Mouse (Mus musculus): ENCODE results near the gene Stap2. TPM values are rescaled to one million over a fixed set of nuclear protein-coding genes. Genes with fewer than 3 reads are reported as not detected.

The Stap2 gene
- polyA plus RNA-seq, 1 experiment: 4.7 TPM

- DNase-seq (ENCODE audit: extremely low spot score in 1 of 2, low spot score in 1 of 2): no peak
These were observed 20.9 kb upstream of the Stap2 start for GRCm38 (mm10) chr17:56026303-56026702.

- no peak for DNase-seq (ENCODE audit: extremely low spot score in 1 of 2, low spot score in 1 of 2)
These were observed 19.5 kb upstream of the Stap2 start for GRCm38 (mm10) chr17:56024931-56025330.

- no peak for DNase-seq (ENCODE audit: extremely low spot score in 1 of 2, low spot score in 1 of 2)
These were observed 19.1 kb upstream of the Stap2 start for GRCm38 (mm10) chr17:56024476-56024875.

- DNase-seq (ENCODE audit: extremely low spot score in 1 of 2, low spot score in 1 of 2): no peak
These were observed 18.0 kb upstream of the Stap2 start for GRCm38 (mm10) chr17:56023386-56023785.

GRCm38 (mm10) chr17:56022989-56023290 lies 17.6 kb upstream of the Stap2 start:
- no peak for DNase-seq (ENCODE audit: extremely low spot score in 1 of 2, low spot score in 1 of 2)

GRCm38 (mm10) chr17:56022131-56022988 lies 17.0 kb upstream of the Stap2 start:
- DNase-seq (ENCODE audit: extremely low spot score in 1 of 2, low spot score in 1 of 2): no peak

- peak; percentile 70 to 82 for DNase-seq (ENCODE audit: extremely low spot score in 1 of 2, low spot score in 1 of 2)
These were observed 16.0 kb upstream of the Stap2 start for GRCm38 (mm10) chr17:56021161-56021910.

GRCm38 (mm10) chr17:56020400-56021084 lies 15.2 kb upstream of the Stap2 start:
- no peak for DNase-seq (ENCODE audit: extremely low spot score in 1 of 2, low spot score in 1 of 2)

GRCm38 (mm10) chr17:56018347-56019131 lies 13.2 kb upstream of the Stap2 start:
- DNase-seq (ENCODE audit: extremely low spot score in 1 of 2, low spot score in 1 of 2): peak in 1 of 2 experiments; percentile 77

GRCm38 (mm10) chr17:56017848-56018247 lies 12.5 kb upstream of the Stap2 start:
- DNase-seq (ENCODE audit: extremely low spot score in 1 of 2, low spot score in 1 of 2): no peak

- no peak for DNase-seq (ENCODE audit: extremely low spot score in 1 of 2, low spot score in 1 of 2)
These were observed 11.7 kb upstream of the Stap2 start for GRCm38 (mm10) chr17:56016793-56017785.

- DNase-seq (ENCODE audit: extremely low spot score in 1 of 2, low spot score in 1 of 2): no peak
These were observed 11.0 kb upstream of the Stap2 start for GRCm38 (mm10) chr17:56016382-56016781.

- DNase-seq (ENCODE audit: extremely low spot score in 1 of 2, low spot score in 1 of 2): no peak
These were observed 9.9 kb upstream of the Stap2 start for GRCm38 (mm10) chr17:56015293-56015692.

- DNase-seq (ENCODE audit: extremely low spot score in 1 of 2, low spot score in 1 of 2): no peak
These were observed 6.1 kb upstream of the Stap2 start for GRCm38 (mm10) chr17:56011441-56011840.

GRCm38 (mm10) chr17:56010681-56011080 lies 5.3 kb upstream of the Stap2 start:
- peak in 1 of 2 experiments; percentile 80 for DNase-seq (ENCODE audit: extremely low spot score in 1 of 2, low spot score in 1 of 2)

GRCm38 (mm10) chr17:56010255-56010654 lies 4.9 kb upstream of the Stap2 start:
- no peak for DNase-seq (ENCODE audit: extremely low spot score in 1 of 2, low spot score in 1 of 2)

- no peak for DNase-seq (ENCODE audit: extremely low spot score in 1 of 2, low spot score in 1 of 2)
These were observed 4.5 kb upstream of the Stap2 start for GRCm38 (mm10) chr17:56009962-56010240.

- peak; percentile 84 to 93 for DNase-seq (ENCODE audit: extremely low spot score in 1 of 2, low spot score in 1 of 2)
These were observed 3.9 kb upstream of the Stap2 start for GRCm38 (mm10) chr17:56009088-56009961.

Data from frontal cortex, adult 2 months (tissue).